ENCODE assay signal across 8 mouse cellular contexts in the genomic region with DNA sequence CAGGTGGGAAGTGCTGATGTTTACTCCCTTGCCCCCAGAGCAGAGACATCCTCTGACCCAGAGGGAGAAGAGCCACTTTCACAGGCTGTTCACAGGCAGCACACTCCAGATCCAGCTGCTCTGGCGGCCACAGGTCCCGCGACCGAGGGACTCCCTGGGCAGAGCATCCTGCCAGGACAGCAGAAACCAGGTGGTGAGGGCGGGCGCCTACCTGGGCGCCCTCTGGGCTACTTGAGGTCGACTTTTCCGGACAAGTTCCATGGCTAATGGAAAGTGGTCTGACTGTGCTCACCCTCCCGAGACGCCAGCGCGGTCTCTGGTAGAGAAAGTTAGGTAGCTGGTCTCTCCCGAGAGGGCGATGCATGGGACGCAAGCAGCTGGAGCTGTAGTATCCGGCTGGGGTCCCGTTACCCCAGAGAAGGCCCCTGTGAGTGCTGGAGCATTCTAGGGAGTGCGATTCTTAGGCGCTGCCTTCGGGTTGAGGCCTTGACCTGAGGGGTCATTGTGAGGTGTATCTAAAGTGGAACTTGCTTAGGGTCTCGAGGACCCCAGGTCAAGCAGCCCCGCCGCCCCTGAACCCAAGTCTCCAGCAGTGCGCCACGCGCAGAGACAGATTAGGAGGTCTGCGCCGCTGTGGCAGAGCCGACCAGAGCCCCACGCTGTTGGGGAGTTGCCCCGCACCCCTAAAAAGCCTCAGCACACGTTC. TPM values are rescaled to one million over a fixed set of nuclear protein-coding genes. Genes with fewer than 3 reads are reported as not detected.
A peak's percentile ranks its signal among the peaks of the same experiment; 100 is the strongest.
DNase-seq lines count a peak whose midpoint lies in the region; ATAC-seq and TF ChIP-seq lines count a peak whose summit lies in the region.
"Had no signal": no experiment of that assay in that cellular context is flagged by ENCODE, and none has a peak within 500 bp of the region (broad histone marks: within the 10 kb centered on the region; RNA-seq: fewer than 3 reads in every experiment).

No protein-coding gene starts in this region.

- WGBS in lung, embryonic 15.5 days, result 5% methylated on average over 33 of the region's 33 CpGs
- 3% methylated on average over 33 of the region's 33 CpGs for WGBS in forebrain, postnatal 0 days
- 5% methylated on average over 33 of the region's 33 CpGs for WGBS in liver, embryonic 12.5 days (ENCODE audit: insufficient replicate concordance)
- 10% methylated on average over 33 of the region's 33 CpGs for WGBS in stomach, postnatal 0 days

- H3K4me3 ChIP-seq in lung, embryonic 15.5 days, result peak overlapping the region; percentile 46
- H3K4me3 ChIP-seq in forebrain, postnatal 0 days (ENCODE audit: low read depth, low read length), result peak overlapping the region; percentile 45
- H3K4me3 ChIP-seq in liver, embryonic 12.5 days, result peak overlapping the region; percentile 32
- peak overlapping the region; percentile 28 for H3K4me3 ChIP-seq in stomach, postnatal 0 days (ENCODE audit: low read depth, low read length)

- no peak for ATAC-seq in lung, embryonic 15.5 days (ENCODE audit: borderline replicate concordance, extremely low read depth, low FRiP score, low TSS enrichment)
- 0 out of 2 replicates have a peak, but pooled peaks have one; percentile 10 for ATAC-seq in forebrain, postnatal 0 days
- no peak for ATAC-seq in liver, embryonic 12.5 days
- ATAC-seq in stomach, postnatal 0 days (ENCODE audit: low FRiP score, low TSS enrichment), result no peak

- DNase-seq in lung, postnatal 25 days (ENCODE audit: low spot score), result no peak
- DNase-seq in forebrain, postnatal 0 days, result no peak
- DNase-seq in stomach, postnatal 0 days (ENCODE audit: low spot score), result no peak
- DNase-seq in Muller cell, postnatal 12 days (ENCODE audit: inconsistent ontology term), result no peak
- no peak for DNase-seq in right cerebral cortex, postnatal 25 days
- DNase-seq: gastrocnemius, postnatal 36 days had no signal

- H3K27ac ChIP-seq in lung, embryonic 15.5 days, result no peak overlapping the region
- no peak overlapping the region for H3K27ac ChIP-seq in forebrain, postnatal 0 days (ENCODE audit: low read depth, low read length)
- H3K27ac ChIP-seq in liver, embryonic 12.5 days, result no peak overlapping the region
- H3K27ac ChIP-seq in stomach, postnatal 0 days (replicated peaks), result no peak overlapping the region

- H3K27me3 ChIP-seq in lung, embryonic 15.5 days, result peaks cover 90% of the 10 kb centered on the region
- peaks cover 72% of the 10 kb centered on the region for H3K27me3 ChIP-seq in forebrain, postnatal 0 days (ENCODE audit: insufficient read depth, low read length)
- peaks cover 88% of the 10 kb centered on the region for H3K27me3 ChIP-seq in liver, embryonic 12.5 days (replicated peaks)
- H3K27me3 ChIP-seq in stomach, postnatal 0 days (ENCODE audit: control insufficient read depth, insufficient read depth, low read length), result peaks cover 35% of the 10 kb centered on the region; the same call in 1 of the 2 replicates

- peaks cover 34% of the 10 kb centered on the region for H3K4me1 ChIP-seq in lung, embryonic 15.5 days
- H3K4me1 ChIP-seq in forebrain, postnatal 0 days (ENCODE audit: insufficient read depth), result no peaks in the 10 kb centered on the region
- H3K4me1 ChIP-seq in liver, embryonic 12.5 days, result no peaks in the 10 kb centered on the region
- H3K4me1 ChIP-seq in stomach, postnatal 0 days (replicated peaks; ENCODE audit: control insufficient read depth, insufficient read depth), result 0 out of 2 replicates have a peak, but pooled peaks cover 2% of the 10 kb centered on the region

- H3K36me3 ChIP-seq in lung, embryonic 15.5 days, result no peaks in the 10 kb centered on the region
- no peaks in the 10 kb centered on the region for H3K36me3 ChIP-seq in forebrain, postnatal 0 days (ENCODE audit: insufficient read depth)
- no peaks in the 10 kb centered on the region for H3K36me3 ChIP-seq in liver, embryonic 12.5 days
- no peaks in the 10 kb centered on the region for H3K36me3 ChIP-seq in stomach, postnatal 0 days (ENCODE audit: control insufficient read depth, insufficient read depth, low read length)

- H3K9me3 ChIP-seq in lung, embryonic 15.5 days, result no peaks in the 10 kb centered on the region
- no peaks in the 10 kb centered on the region for H3K9me3 ChIP-seq in forebrain, postnatal 0 days (ENCODE audit: low read length)
- H3K9me3 ChIP-seq in liver, embryonic 12.5 days (replicated peaks), result no peaks in the 10 kb centered on the region
- H3K9me3 ChIP-seq in stomach, postnatal 0 days (ENCODE audit: control insufficient read depth, low read length), result no peaks in the 10 kb centered on the region

- no peak for TF ChIP-seq CTCF in forebrain, postnatal 0 days (IDR thresholded peaks at IDR 0.05; ENCODE audit: low read depth)
- TF ChIP-seq CTCF in stomach, postnatal 0 days (IDR thresholded peaks at IDR 0.05; ENCODE audit: low read depth), result no peak

- no peak overlapping the region for H3K9ac ChIP-seq in lung, embryonic 15.5 days
- no peak overlapping the region for H3K9ac ChIP-seq in forebrain, postnatal 0 days
- H3K9ac ChIP-seq in liver, embryonic 12.5 days, result no peak overlapping the region
- no peak overlapping the region; the same call in none of the 2 replicates for H3K9ac ChIP-seq in stomach, postnatal 0 days (ENCODE audit: low read length)

- TF ChIP-seq EP300 in stomach, postnatal 0 days (optimal IDR thresholded peaks at IDR 0.05), result no peak

- H3K4me2 ChIP-seq in lung, embryonic 15.5 days, result peak overlapping the region; percentile 82
- H3K4me2 ChIP-seq in forebrain, postnatal 0 days (ENCODE audit: low read depth), result peak overlapping the region; percentile 68
- peak overlapping the region; percentile 49 for H3K4me2 ChIP-seq in liver, embryonic 12.5 days
- H3K4me2 ChIP-seq in stomach, postnatal 0 days (replicated peaks; ENCODE audit: low read depth), result peak overlapping the region; percentile 72

RNA-seq across cellular contexts. Expression of gene Dio3, which starts 1.5 kb away (rescaled TPM):
- polyA plus RNA-seq in lung, embryonic 15.5 days (2015; fragmentation: Nextera tagmentation; extraction: Ambion mirVana), result 0.46 and 0.65 TPM in 2 replicates
- 3.2 and 9.5 TPM in 2 replicates for total RNA-seq in forebrain, postnatal 0 days (2014; rRNA removed)
- 3.2 and 4.5 TPM in 2 replicates for polyA plus RNA-seq in forebrain, postnatal 0 days (2015; fragmentation: Nextera tagmentation; extraction: Ambion mirVana)
- 0.13 and 0.41 TPM in 2 replicates for polyA plus RNA-seq in liver, embryonic 12.5 days (2016; fragmentation: Nextera tagmentation; extraction: Ambion mirVana)
- 0.73 and 0.91 TPM in 2 replicates for polyA plus RNA-seq in stomach, postnatal 0 days (2015; fragmentation: Nextera tagmentation; extraction: Ambion mirVana)
